Mouse (Mus musculus): ENCODE measurements around the gene Ksr2. TPM values are rescaled to one million over a fixed set of nuclear protein-coding genes. Genes with fewer than 3 reads are reported as not detected.

Gene Ksr2
- polyA plus RNA-seq, 1 experiment from 2014 or later: 0.32 TPM

GRCm38 (mm10) chr5:117659596-117659995, 245.8 kb downstream of the Ksr2 start:
- DNase-seq (ENCODE audit: low spot score): no peak
- Histone ChIP-seq H3K27me3 (replicated peaks; ENCODE audit: low read depth, poor library complexity, severe bottlenecking) (no peaks in the 10 kb centered on the region), H3K4me1 (peaks cover 6% of the 10 kb centered on the region), H3K27ac (replicated peaks) (no peak overlapping the region), H3K4me3 (no peak overlapping the region), H3K9me3 (no peaks in the 10 kb centered on the region), H3K36me3 (replicated peaks) (no peaks in the 10 kb centered on the region)
- 76% methylated on average over 13 of the region's 13 CpGs for WGBS

- Histone ChIP-seq H3K4me1 (peaks cover 26% of the 10 kb centered on the region), H3K27ac (replicated peaks) (no peak overlapping the region; the same call in 1 of the 2 replicates), H3K27me3 (replicated peaks; ENCODE audit: low read depth, poor library complexity, severe bottlenecking) (no peaks in the 10 kb centered on the region), H3K36me3 (replicated peaks) (no peaks in the 10 kb centered on the region), H3K4me3 (peak overlapping the region; percentile 25; the same call in 1 of the 2 replicates), H3K9me3 (no peaks in the 10 kb centered on the region)
- DNase-seq (ENCODE audit: low spot score): peak; percentile 24
- 9% methylated on average over 9 of the region's 9 CpGs for WGBS
Measured at GRCm38 (mm10) chr5:117665181-117665580, 251.4 kb downstream of the Ksr2 start.

GRCm38 (mm10) chr5:117667314-117667713, 253.5 kb downstream of the Ksr2 start:
- Histone ChIP-seq H3K4me3 (no peak overlapping the region), H3K27ac (replicated peaks) (no peak overlapping the region)
- 75% methylated on average over 4 of the region's 4 CpGs for WGBS

GRCm38 (mm10) chr5:117669265-117669664, 255.5 kb downstream of the Ksr2 start:
- no peaks in the 10 kb centered on the region for H3K27me3 ChIP-seq (replicated peaks; ENCODE audit: low read depth, poor library complexity, severe bottlenecking)
- H3K4me3 ChIP-seq: no peak overlapping the region
- H3K27ac ChIP-seq (replicated peaks): no peak overlapping the region
- peaks cover 3% of the 10 kb centered on the region; the same call in 1 of the 2 replicates for H3K9me3 ChIP-seq
- H3K4me1 ChIP-seq: peaks cover 35% of the 10 kb centered on the region
- DNase-seq (ENCODE audit: low spot score): no peak
- WGBS: 64% methylated on average over 4 of the region's 4 CpGs
- H3K36me3 ChIP-seq (replicated peaks): no peaks in the 10 kb centered on the region

More at GRCm38 (mm10) chr5:117667314-117667713, 253.5 kb downstream of the Ksr2 start:
- no peak for DNase-seq (ENCODE audit: low spot score)
- H3K27me3 ChIP-seq (replicated peaks; ENCODE audit: low read depth, poor library complexity, severe bottlenecking): no peaks in the 10 kb centered on the region
- no peaks in the 10 kb centered on the region for H3K36me3 ChIP-seq (replicated peaks)
- H3K9me3 ChIP-seq: no peaks in the 10 kb centered on the region
- peaks cover 35% of the 10 kb centered on the region for H3K4me1 ChIP-seq

GRCm38 (mm10) chr5:117669843-117670242, 256.0 kb downstream of the Ksr2 start:
- 88% methylated on average over 7 of the region's 7 CpGs for WGBS

GRCm38 (mm10) chr5:117671362-117671761, 257.6 kb downstream of the Ksr2 start:
- no peak for DNase-seq (ENCODE audit: low spot score)
- Histone ChIP-seq H3K27me3 (replicated peaks; ENCODE audit: low read depth, poor library complexity, severe bottlenecking) (no peaks in the 10 kb centered on the region), H3K4me3 (no peak overlapping the region), H3K36me3 (replicated peaks) (no peaks in the 10 kb centered on the region), H3K4me1 (peaks cover 22% of the 10 kb centered on the region), H3K9me3 (peaks cover 3% of the 10 kb centered on the region; the same call in 1 of the 2 replicates), H3K27ac (replicated peaks) (no peak overlapping the region)
- 65% methylated on average over 6 of the region's 6 CpGs for WGBS

More at GRCm38 (mm10) chr5:117669843-117670242, 256.0 kb downstream of the Ksr2 start:
- H3K4me3 ChIP-seq: no peak overlapping the region
- H3K4me1 ChIP-seq: peaks cover 32% of the 10 kb centered on the region
- DNase-seq (ENCODE audit: low spot score): no peak
- H3K36me3 ChIP-seq (replicated peaks): no peaks in the 10 kb centered on the region
- no peaks in the 10 kb centered on the region for H3K27me3 ChIP-seq (replicated peaks; ENCODE audit: low read depth, poor library complexity, severe bottlenecking)
- no peak overlapping the region for H3K27ac ChIP-seq (replicated peaks)
- peaks cover 3% of the 10 kb centered on the region; the same call in 1 of the 2 replicates for H3K9me3 ChIP-seq

GRCm38 (mm10) chr5:117675840-117676239, 262.0 kb downstream of the Ksr2 start:
- no peak for DNase-seq (ENCODE audit: low spot score)
- H3K4me3 ChIP-seq: no peak overlapping the region
- no peaks in the 10 kb centered on the region for H3K36me3 ChIP-seq (replicated peaks)
- H3K27ac ChIP-seq (replicated peaks): no peak overlapping the region
- peaks cover 3% of the 10 kb centered on the region; the same call in 1 of the 2 replicates for H3K9me3 ChIP-seq
- H3K4me1 ChIP-seq: peaks cover 3% of the 10 kb centered on the region; the same call in 1 of the 2 replicates
- 89% methylated on average over 8 of the region's 8 CpGs for WGBS
- no peaks in the 10 kb centered on the region for H3K27me3 ChIP-seq (replicated peaks; ENCODE audit: low read depth, poor library complexity, severe bottlenecking)

- WGBS: 93% methylated on average over 6 of the region's 6 CpGs
Measured at GRCm38 (mm10) chr5:117677231-117677630, 263.4 kb downstream of the Ksr2 start.

GRCm38 (mm10) chr5:117678371-117678770, 264.6 kb downstream of the Ksr2 start:
- H3K27me3 ChIP-seq (replicated peaks; ENCODE audit: low read depth, poor library complexity, severe bottlenecking): no peaks in the 10 kb centered on the region
- peaks cover 3% of the 10 kb centered on the region; the same call in 1 of the 2 replicates for H3K9me3 ChIP-seq
- H3K4me1 ChIP-seq: no peaks in the 10 kb centered on the region; the same call in 1 of the 2 replicates
- 63% methylated on average over 5 of the region's 5 CpGs for WGBS
- no peak for DNase-seq (ENCODE audit: low spot score)
- H3K27ac ChIP-seq (replicated peaks): no peak overlapping the region
- H3K4me3 ChIP-seq: no peak overlapping the region
- no peaks in the 10 kb centered on the region for H3K36me3 ChIP-seq (replicated peaks)

More at GRCm38 (mm10) chr5:117677231-117677630, 263.4 kb downstream of the Ksr2 start:
- H3K9me3 ChIP-seq: peaks cover 3% of the 10 kb centered on the region; the same call in 1 of the 2 replicates
- H3K4me3 ChIP-seq: no peak overlapping the region
- H3K27me3 ChIP-seq (replicated peaks; ENCODE audit: low read depth, poor library complexity, severe bottlenecking): no peaks in the 10 kb centered on the region
- DNase-seq (ENCODE audit: low spot score): no peak
- H3K27ac ChIP-seq (replicated peaks): no peak overlapping the region
- no peaks in the 10 kb centered on the region; the same call in 1 of the 2 replicates for H3K4me1 ChIP-seq
- no peaks in the 10 kb centered on the region for H3K36me3 ChIP-seq (replicated peaks)

GRCm38 (mm10) chr5:117682226-117682625, 268.4 kb downstream of the Ksr2 start:
- no peaks in the 10 kb centered on the region for H3K36me3 ChIP-seq (replicated peaks)
- no peak overlapping the region for H3K4me3 ChIP-seq
- peaks cover 11% of the 10 kb centered on the region for H3K4me1 ChIP-seq
- H3K27ac ChIP-seq (replicated peaks): no peak overlapping the region
- H3K27me3 ChIP-seq (replicated peaks; ENCODE audit: low read depth, poor library complexity, severe bottlenecking): no peaks in the 10 kb centered on the region
- 92% methylated on average over 3 of the region's 3 CpGs for WGBS
- DNase-seq (ENCODE audit: low spot score): no peak
- H3K9me3 ChIP-seq: no peaks in the 10 kb centered on the region

GRCm38 (mm10) chr5:117684491-117684890, 270.7 kb downstream of the Ksr2 start:
- no peak overlapping the region for H3K27ac ChIP-seq (replicated peaks)
- H3K4me1 ChIP-seq: peaks cover 27% of the 10 kb centered on the region
- no peak overlapping the region for H3K4me3 ChIP-seq
- no peak for DNase-seq (ENCODE audit: low spot score)
- no peaks in the 10 kb centered on the region for H3K27me3 ChIP-seq (replicated peaks; ENCODE audit: low read depth, poor library complexity, severe bottlenecking)
- no peaks in the 10 kb centered on the region for H3K9me3 ChIP-seq
- WGBS: 94% methylated on average over 8 of the region's 8 CpGs
- no peaks in the 10 kb centered on the region for H3K36me3 ChIP-seq (replicated peaks)

- DNase-seq (ENCODE audit: low spot score): peak; percentile 52
- Histone ChIP-seq H3K9me3 (no peaks in the 10 kb centered on the region), H3K4me3 (0 out of 2 replicates have a peak overlapping the region, but pooled peaks have one; percentile 11), H3K27me3 (replicated peaks; ENCODE audit: low read depth, poor library complexity, severe bottlenecking) (no peaks in the 10 kb centered on the region), H3K27ac (replicated peaks) (0 out of 2 replicates have a peak overlapping the region, but pooled peaks have one; percentile 51), H3K36me3 (replicated peaks) (no peaks in the 10 kb centered on the region), H3K4me1 (peaks cover 45% of the 10 kb centered on the region)
- WGBS: 28% methylated on average over 4 of the region's 4 CpGs
Measured at GRCm38 (mm10) chr5:117687770-117688352, 274.1 kb downstream of the Ksr2 start.

GRCm38 (mm10) chr5:117688738-117689137, 274.9 kb downstream of the Ksr2 start:
- Histone ChIP-seq H3K27ac (replicated peaks) (no peak overlapping the region), H3K4me3 (no peak overlapping the region), H3K36me3 (replicated peaks) (no peaks in the 10 kb centered on the region), H3K9me3 (no peaks in the 10 kb centered on the region), H3K27me3 (replicated peaks; ENCODE audit: low read depth, poor library complexity, severe bottlenecking) (no peaks in the 10 kb centered on the region), H3K4me1 (peaks cover 45% of the 10 kb centered on the region)
- 40% methylated on average over 3 of the region's 3 CpGs for WGBS
- DNase-seq (ENCODE audit: low spot score): no peak

All from embryonic facial prominence, embryonic 10.5 days (tissue).